Mouse (Mus musculus) embryonic fibroblast, embryonic 13.5 days (primary cell): Measurements from ENCODE around the gene Elof1.
A peak's percentile ranks its signal among the peaks of the same experiment; 100 is the strongest.

ENCODE experiments used
- CTCF ChIP-seq: IDR thresholded peaks from 2 replicates; pipeline ENCODE4 v1.5.1; 2011; ENCODE audit warnings: mild to moderate bottlenecking, control low read depth, low read length, moderate library complexity, borderline replicate concordance; ENCODE audit not compliant: insufficient read depth
- POLR2A ChIP-seq: IDR thresholded peaks from 2 replicates; pipeline ENCODE4 v1.6.1; 2011; ENCODE audit warnings: low read depth, mild to moderate bottlenecking, control low read depth, low read length, moderate library complexity

DNA sequence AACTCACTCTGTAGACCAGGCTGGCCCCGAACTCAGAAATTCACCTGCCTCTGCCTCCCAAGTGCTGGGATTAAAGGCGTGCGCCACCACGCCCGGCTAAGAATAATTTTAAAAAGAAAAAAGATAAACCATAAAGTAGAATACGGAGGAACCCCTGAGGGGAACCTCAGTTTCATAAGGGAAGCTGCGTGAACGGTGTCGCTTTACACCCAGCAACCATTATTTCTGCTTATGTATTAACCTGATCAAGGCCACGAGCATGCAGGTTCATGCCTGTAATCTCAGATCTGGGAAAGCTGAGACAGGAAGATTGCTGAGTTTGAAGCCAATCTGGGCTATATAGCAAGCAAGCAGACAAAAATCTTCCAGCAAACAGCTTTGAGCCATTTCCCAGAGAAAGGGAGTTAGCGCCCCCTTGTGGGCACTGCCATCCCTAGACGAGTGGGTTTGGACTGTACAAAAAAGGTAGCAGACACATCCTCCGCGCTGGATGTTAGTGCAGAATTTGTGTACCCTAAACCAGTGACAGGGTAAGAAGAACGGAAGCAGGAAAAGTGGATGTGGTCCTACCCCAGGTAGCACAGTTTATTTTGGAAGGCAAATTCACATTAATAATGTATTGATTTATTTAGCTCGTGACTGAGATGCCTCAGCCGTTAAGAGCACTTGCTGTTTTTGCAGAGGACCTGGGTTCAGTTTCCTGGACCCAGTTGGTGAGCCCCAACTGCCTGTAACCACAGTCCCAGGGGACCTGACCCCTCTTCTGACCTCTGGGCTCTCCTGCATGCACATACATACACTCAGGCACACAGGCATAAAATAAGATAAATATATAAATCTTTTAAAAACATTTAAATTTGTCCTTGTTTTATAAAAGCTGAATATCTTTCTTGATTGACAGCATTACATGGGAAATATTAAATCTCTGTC lies 26.4 kb upstream of the Elof1 start:
- TF ChIP-seq CTCF (peak; percentile 74), POLR2A (no peak)
